23 mouse cellular contexts compared by ENCODE assay signal in genomic region chr7:84387826-84388225, GRCm38 (mm10). TPM values are rescaled to one million over a fixed set of nuclear protein-coding genes. Genes with fewer than 3 reads are reported as not detected.
"Had no signal": no experiment of that assay in that cellular context is flagged by ENCODE, and none has a peak within 500 bp of the region (broad histone marks: within the 10 kb centered on the region; RNA-seq: fewer than 3 reads in every experiment).

No protein-coding gene starts in this region.

- H3K4me3 ChIP-seq: layer of hippocampus, adult 2 months; left cerebral cortex, adult 2 months; liver, embryonic 13.5 days; midbrain, embryonic 12.5 days; myocyte had no signal

- H3K4me2 ChIP-seq: liver, embryonic 13.5 days; midbrain, embryonic 12.5 days had no signal

- ATAC-seq: midbrain, embryonic 16.5 days had no signal

- H3K9me3 ChIP-seq: liver, embryonic 13.5 days; midbrain, embryonic 12.5 days had no signal

- DNase-seq: kidney, adult 9 months; kidney, postnatal 25 days; layer of hippocampus, adult 9-11 months; layer of hippocampus, postnatal 36 days; liver, embryonic 13.5 days; lung, adult 2 months; lung, postnatal 14 days; lung, postnatal 4 days; right cerebral cortex, postnatal 4 days; thymus, adult 2 months; thymus, postnatal 14 days; thymus, postnatal 4 days had no signal

- H3K9ac ChIP-seq: liver, embryonic 13.5 days; midbrain, embryonic 12.5 days had no signal

- H3K27me3 ChIP-seq: liver, embryonic 13.5 days; midbrain, embryonic 12.5 days had no signal

- H3K36me3 ChIP-seq: liver, embryonic 13.5 days; midbrain, embryonic 12.5 days had no signal

- H3K4me1 ChIP-seq: liver, embryonic 13.5 days; midbrain, embryonic 12.5 days had no signal

- H3K27ac ChIP-seq: kidney, postnatal 0 days; layer of hippocampus, adult 2 months; left cerebral cortex, adult 2 months; liver, embryonic 13.5 days; midbrain, embryonic 12.5 days; stomach, postnatal 0 days had no signal

RNA-seq across cellular contexts. Expression of gene Arnt2, which starts 22.1 kb away (rescaled TPM):
- total RNA-seq: liver, adult 2 months; megakaryocyte progenitor cell, adult 5-6 weeks; megakaryocyte-erythroid progenitor cell, adult 5-6 weeks; monocyte, adult 5-6 weeks had no signal
- polyA plus RNA-seq: liver, adult 2 months had no signal
